Mouse (Mus musculus): ENCODE measurements at regions not wholly inside any gene's neighbourhood (a gene's known extent, or its start where the extent isn't known, plus 50 kb on each side); places are given as distances from the start of the nearest gene placed in this dataset.
A peak's percentile ranks its signal among the peaks of the same experiment; 100 is the strongest.

DNA sequence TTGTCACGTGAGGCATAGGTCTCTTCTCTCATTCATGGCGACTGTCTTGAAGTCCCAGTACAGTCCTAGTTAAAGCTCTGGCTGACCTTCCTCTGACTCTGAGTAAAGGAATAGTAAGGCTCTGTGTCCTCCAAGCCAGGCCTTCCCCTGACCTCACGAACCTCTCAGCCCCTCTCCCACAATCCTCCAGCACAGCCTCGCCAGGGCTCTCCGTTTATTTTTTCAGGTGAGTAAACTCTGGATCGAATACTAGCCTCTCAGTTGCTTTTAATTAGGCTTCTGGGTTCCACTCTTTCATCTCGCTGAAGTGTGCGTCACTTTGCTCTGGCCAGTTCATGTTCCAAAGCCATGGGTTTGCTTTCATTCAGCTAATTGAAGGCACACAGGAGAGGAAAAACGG, 133.8 kb downstream of the Mylk4 start:
- ATAC-seq (ENCODE audit: low read depth) (no peak), DNase-seq (ENCODE audit: low spot score) (peak; percentile 23)
- Histone ChIP-seq H3K4me2 (ENCODE audit: low read depth, low read length) (no peak overlapping the region), H3K9me3 (ENCODE audit: control insufficient read depth, low read length) (no peaks in the 10 kb centered on the region), H3K36me3 (ENCODE audit: control insufficient read depth, insufficient read depth, low read length) (no peaks in the 10 kb centered on the region), H3K4me1 (ENCODE audit: control insufficient read depth, insufficient read depth, low read length) (no peaks in the 10 kb centered on the region), H3K9ac (ENCODE audit: low read depth, low read length) (no peak overlapping the region), H3K27me3 (replicated peaks; ENCODE audit: control insufficient read depth, insufficient read depth, low read length) (no peaks in the 10 kb centered on the region), H3K27ac (replicated peaks; ENCODE audit: low read depth, low read length) (no peak overlapping the region), H3K4me3 (ENCODE audit: low read depth, low read length) (no peak overlapping the region)
- WGBS: 24% methylated on average over 9 of the region's 9 CpGs

DNA sequence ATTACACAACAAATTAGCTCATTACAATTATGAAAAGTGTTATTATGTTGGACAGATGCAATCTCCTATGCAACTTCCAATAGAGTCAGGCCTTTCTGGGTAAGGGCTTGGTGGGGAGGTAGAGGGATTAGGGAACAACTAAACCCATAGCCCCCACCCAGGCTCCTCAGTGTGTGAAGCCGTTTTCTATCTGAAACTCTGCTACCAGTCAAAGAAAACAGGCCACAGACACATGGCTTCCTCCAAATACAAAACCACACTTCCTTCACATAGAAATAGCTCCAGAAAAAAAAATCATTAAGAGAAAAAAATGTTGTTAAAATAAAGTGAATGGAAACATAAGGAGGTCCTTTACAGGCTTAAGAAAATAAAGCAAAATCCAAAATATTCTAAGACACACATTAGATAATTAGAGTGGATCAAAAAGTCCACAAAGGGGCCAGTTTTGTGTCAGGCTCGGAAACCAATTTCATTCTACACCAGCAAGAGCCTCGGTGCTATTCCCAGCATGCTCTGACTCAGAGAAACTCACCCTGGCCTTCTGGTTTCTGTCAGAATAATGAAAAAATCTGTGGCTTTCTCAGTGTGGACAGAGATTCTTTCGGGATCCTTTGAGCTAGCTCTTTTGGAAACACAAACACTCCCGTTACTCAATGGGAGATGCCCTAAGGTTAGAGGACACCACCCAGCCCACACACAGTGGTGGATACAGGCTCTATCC, 140.6 kb downstream of the Mylk4 start:
- Histone ChIP-seq H3K4me3 (ENCODE audit: low read depth, low read length) (no peak overlapping the region), H3K4me1 (ENCODE audit: control insufficient read depth, insufficient read depth, low read length) (no peaks in the 10 kb centered on the region), H3K9me3 (ENCODE audit: control insufficient read depth, low read length) (no peaks in the 10 kb centered on the region), H3K36me3 (ENCODE audit: control insufficient read depth, insufficient read depth, low read length) (no peaks in the 10 kb centered on the region), H3K9ac (ENCODE audit: low read depth, low read length) (no peak overlapping the region), H3K4me2 (ENCODE audit: low read depth, low read length) (no peak overlapping the region), H3K27me3 (replicated peaks; ENCODE audit: control insufficient read depth, insufficient read depth, low read length) (no peaks in the 10 kb centered on the region), H3K27ac (replicated peaks; ENCODE audit: low read depth, low read length) (0 out of 2 replicates have a peak overlapping the region, but pooled peaks have one; percentile 22)
- WGBS: 26% methylated on average over 5 of the region's 5 CpGs
- DNase-seq (ENCODE audit: low spot score) (peak; percentile 73), ATAC-seq (ENCODE audit: low read depth) (peak; percentile 55)

DNA sequence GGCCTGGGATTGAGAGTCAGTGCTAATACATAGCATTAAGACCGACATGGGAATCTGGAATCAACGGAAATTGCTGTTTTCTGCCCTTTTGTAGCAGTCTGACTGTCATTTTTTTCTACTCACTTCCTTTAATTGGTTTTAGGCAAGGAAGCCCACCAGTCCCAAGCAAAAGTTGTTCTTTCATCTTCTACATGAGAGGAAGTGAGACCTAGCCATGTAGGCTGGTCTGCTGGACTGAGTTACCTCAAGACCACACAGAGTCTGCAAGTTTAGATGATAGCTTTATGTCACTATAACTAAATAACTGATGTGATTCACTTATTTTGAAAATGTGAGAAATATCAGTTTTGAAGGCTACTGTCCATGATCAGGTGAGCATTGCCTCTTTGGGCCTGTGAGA, 142.8 kb downstream of the Mylk4 start:
- ATAC-seq (ENCODE audit: low read depth): no peak
- WGBS: 80% methylated on average over 2 of the region's 2 CpGs
- H3K9me3 ChIP-seq (ENCODE audit: control insufficient read depth, low read length): no peaks in the 10 kb centered on the region
- H3K27ac ChIP-seq (replicated peaks; ENCODE audit: low read depth, low read length): no peak overlapping the region
- no peak overlapping the region for H3K9ac ChIP-seq (ENCODE audit: low read depth, low read length)
- no peak for DNase-seq (ENCODE audit: low spot score)
- no peaks in the 10 kb centered on the region for H3K36me3 ChIP-seq (ENCODE audit: control insufficient read depth, insufficient read depth, low read length)
- H3K27me3 ChIP-seq (replicated peaks; ENCODE audit: control insufficient read depth, insufficient read depth, low read length): no peaks in the 10 kb centered on the region
- H3K4me3 ChIP-seq (ENCODE audit: low read depth, low read length): no peak overlapping the region
- H3K4me1 ChIP-seq (ENCODE audit: control insufficient read depth, insufficient read depth, low read length): no peaks in the 10 kb centered on the region
- H3K4me2 ChIP-seq (ENCODE audit: low read depth, low read length): no peak overlapping the region

DNA sequence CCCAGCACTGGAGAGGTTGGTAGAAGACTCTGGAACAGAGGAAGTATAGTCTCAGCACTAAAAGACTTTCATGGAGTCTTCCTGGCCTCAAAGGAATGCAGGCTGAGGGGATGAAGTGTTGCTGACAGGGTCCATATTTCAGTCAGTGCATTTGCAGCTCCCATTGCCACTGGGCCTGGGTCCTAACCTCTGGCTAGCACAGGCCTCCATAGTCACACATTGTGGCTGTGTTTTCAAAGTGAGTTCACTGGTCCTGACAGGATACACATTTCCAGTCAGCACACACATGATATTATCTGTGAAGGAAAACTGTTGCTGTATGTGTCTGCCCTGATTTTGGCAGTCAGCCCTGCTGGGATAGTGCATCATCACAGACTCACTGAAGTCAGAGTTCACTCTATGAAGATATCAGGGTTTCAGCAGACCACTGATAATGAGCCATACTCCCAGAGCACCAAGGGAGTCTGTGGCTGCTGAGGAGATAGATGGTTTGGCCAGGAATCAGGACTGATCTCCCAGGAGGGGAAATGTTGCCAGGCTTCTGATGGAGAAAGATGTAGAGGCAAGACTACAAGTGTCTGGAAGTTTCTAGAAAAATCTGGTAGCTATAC, 153.5 kb downstream of the Mylk4 start:
- Histone ChIP-seq H3K27ac (replicated peaks; ENCODE audit: low read depth, low read length) (no peak overlapping the region; the same call in 1 of the 2 replicates), H3K9me3 (ENCODE audit: control insufficient read depth, low read length) (no peaks in the 10 kb centered on the region), H3K9ac (ENCODE audit: low read depth, low read length) (no peak overlapping the region), H3K4me1 (ENCODE audit: control insufficient read depth, insufficient read depth, low read length) (no peaks in the 10 kb centered on the region; the same call in 1 of the 2 replicates), H3K4me2 (ENCODE audit: low read depth, low read length) (no peak overlapping the region), H3K4me3 (ENCODE audit: low read depth, low read length) (no peak overlapping the region), H3K36me3 (ENCODE audit: control insufficient read depth, insufficient read depth, low read length) (no peaks in the 10 kb centered on the region), H3K27me3 (replicated peaks; ENCODE audit: control insufficient read depth, insufficient read depth, low read length) (no peaks in the 10 kb centered on the region)
- peak; percentile 27 for DNase-seq (ENCODE audit: low spot score)
- no peak for ATAC-seq (ENCODE audit: low read depth)

DNA sequence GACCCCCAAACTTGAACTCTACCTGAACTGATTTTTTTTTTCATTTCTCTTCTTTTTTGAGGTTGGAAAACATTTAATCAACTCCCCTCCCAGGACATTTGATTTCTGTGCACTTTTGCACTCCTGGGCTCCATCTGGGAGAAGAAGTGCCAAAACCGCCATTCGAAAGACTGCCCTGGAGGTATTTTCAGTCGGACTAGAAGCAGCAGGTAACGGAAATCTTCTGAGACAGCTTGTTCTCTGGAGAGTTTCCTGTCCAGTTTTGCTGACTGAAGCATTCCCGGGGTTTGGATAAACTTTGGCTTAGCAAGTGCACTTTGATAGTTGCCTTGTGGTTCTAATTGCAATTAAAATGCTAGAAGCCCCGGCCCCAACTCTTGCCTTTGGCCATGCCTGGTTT, 169.8 kb downstream of the Mylk4 start:
- Histone ChIP-seq H3K4me3 (ENCODE audit: low read depth, low read length) (no peak overlapping the region), H3K36me3 (ENCODE audit: control insufficient read depth, insufficient read depth, low read length) (no peaks in the 10 kb centered on the region), H3K4me1 (ENCODE audit: control insufficient read depth, insufficient read depth, low read length) (peaks cover 35% of the 10 kb centered on the region), H3K9ac (ENCODE audit: low read depth, low read length) (no peak overlapping the region), H3K4me2 (ENCODE audit: low read depth, low read length) (no peak overlapping the region), H3K9me3 (ENCODE audit: control insufficient read depth, low read length) (no peaks in the 10 kb centered on the region), H3K27ac (replicated peaks; ENCODE audit: low read depth, low read length) (no peak overlapping the region), H3K27me3 (replicated peaks; ENCODE audit: control insufficient read depth, insufficient read depth, low read length) (no peaks in the 10 kb centered on the region)
- ATAC-seq (ENCODE audit: low read depth) (no peak), DNase-seq (ENCODE audit: low spot score) (peak; percentile 61)
- WGBS: 12% methylated on average over 6 of the region's 6 CpGs

DNA sequence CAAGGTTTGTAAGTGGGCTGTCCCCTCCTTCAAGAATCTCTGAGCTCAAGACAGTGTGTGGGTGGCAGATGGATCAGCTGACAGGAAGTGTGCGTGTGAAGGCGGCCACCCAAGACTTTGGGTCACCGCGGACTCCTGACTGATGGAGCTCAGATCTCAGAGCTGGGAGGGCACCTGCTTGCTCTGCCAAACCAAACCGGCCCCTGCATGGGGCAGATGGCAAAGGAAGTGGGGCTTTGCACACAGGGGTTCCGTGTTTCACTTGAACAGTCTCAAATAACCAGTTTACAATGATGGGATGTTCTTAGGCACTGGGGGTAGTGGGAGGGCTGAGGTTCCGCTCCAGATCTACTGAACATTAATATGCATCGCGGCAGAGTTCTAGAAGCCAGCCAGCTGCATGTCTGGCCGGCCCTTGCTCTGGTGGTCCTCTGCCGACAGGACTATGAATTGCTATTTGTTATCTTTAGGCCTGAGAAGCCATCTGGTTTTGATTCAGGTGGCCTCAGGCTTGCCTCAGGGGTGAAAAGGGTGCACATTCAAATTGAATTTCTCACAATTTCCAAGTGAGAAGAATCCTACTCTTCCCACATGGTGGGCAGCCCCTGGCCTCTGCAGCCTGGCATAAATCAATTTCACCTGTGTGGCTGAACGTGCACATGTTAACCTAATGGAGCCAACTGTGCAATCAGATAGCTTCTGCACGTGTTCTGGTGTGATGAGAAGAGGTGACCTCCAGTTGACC, 172.0 kb downstream of the Mylk4 start:
- no peak overlapping the region for H3K4me3 ChIP-seq (ENCODE audit: low read depth, low read length)
- H3K27me3 ChIP-seq (replicated peaks; ENCODE audit: control insufficient read depth, insufficient read depth, low read length): no peaks in the 10 kb centered on the region
- no peak overlapping the region for H3K27ac ChIP-seq (replicated peaks; ENCODE audit: low read depth, low read length)
- no peaks in the 10 kb centered on the region for H3K9me3 ChIP-seq (ENCODE audit: control insufficient read depth, low read length)
- peak overlapping the region; percentile 21; the same call in 1 of the 2 replicates for H3K4me2 ChIP-seq (ENCODE audit: low read depth, low read length)
- peak; percentile 62 for ATAC-seq (ENCODE audit: low read depth)
- DNase-seq (ENCODE audit: low spot score): peak; percentile 61
- H3K4me1 ChIP-seq (ENCODE audit: control insufficient read depth, insufficient read depth, low read length): peaks cover 35% of the 10 kb centered on the region
- 21% methylated on average over 13 of the region's 13 CpGs for WGBS
- no peaks in the 10 kb centered on the region for H3K36me3 ChIP-seq (ENCODE audit: control insufficient read depth, insufficient read depth, low read length)
- H3K9ac ChIP-seq (ENCODE audit: low read depth, low read length): no peak overlapping the region

DNA sequence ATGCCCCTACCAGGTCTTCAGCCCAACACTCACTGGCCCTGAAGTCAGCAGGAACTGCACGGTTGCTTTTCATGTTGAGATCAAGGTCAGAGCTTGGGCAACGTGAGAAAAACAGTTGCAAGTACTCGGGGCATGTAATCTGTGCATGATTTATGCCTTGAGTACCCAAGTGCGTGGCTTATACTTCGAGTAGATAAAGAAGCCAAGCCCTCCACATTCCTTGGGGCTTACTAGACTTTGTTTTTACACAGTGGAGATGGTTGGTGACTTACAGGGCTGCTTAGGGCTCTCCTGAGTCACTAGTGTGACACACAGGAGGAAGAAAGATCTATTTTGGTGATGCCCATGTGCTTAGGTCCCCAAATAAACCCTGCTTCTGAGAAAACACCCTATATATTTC, 172.8 kb downstream of the Mylk4 start:
- 43% methylated on average over 5 of the region's 5 CpGs for WGBS
- H3K27me3 ChIP-seq (replicated peaks; ENCODE audit: control insufficient read depth, insufficient read depth, low read length): no peaks in the 10 kb centered on the region
- H3K4me1 ChIP-seq (ENCODE audit: control insufficient read depth, insufficient read depth, low read length): peaks cover 29% of the 10 kb centered on the region
- H3K36me3 ChIP-seq (ENCODE audit: control insufficient read depth, insufficient read depth, low read length): no peaks in the 10 kb centered on the region
- H3K4me2 ChIP-seq (ENCODE audit: low read depth, low read length): no peak overlapping the region
- H3K27ac ChIP-seq (replicated peaks; ENCODE audit: low read depth, low read length): no peak overlapping the region
- H3K9ac ChIP-seq (ENCODE audit: low read depth, low read length): no peak overlapping the region
- DNase-seq (ENCODE audit: low spot score) (no peak), ATAC-seq (ENCODE audit: low read depth) (no peak)
- no peaks in the 10 kb centered on the region for H3K9me3 ChIP-seq (ENCODE audit: control insufficient read depth, low read length)
- no peak overlapping the region for H3K4me3 ChIP-seq (ENCODE audit: low read depth, low read length)

DNA sequence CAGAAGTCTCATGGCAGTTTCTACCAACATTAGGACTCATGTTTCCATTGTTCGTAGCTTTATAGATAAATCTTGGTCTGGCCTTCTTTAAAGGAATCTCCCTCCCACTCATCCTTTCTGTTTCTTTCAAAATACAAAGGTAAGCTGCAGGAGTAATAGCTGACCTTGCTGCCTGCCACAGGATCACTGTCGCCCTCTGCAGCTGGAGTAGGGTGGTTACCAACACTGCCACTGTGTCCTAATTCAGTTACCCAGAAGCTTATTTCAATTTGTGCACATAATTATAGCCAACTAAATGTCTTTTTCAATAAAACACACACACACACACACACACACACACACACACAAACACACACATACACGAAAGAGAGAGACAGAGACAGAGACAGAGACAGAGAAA, 175.3 kb downstream of the Mylk4 start:
- DNase-seq (ENCODE audit: low spot score): no peak
- 79% methylated on average over 3 of the region's 3 CpGs for WGBS

More for the DNA sequence above, 175.3 kb downstream of the Mylk4 start:
- Histone ChIP-seq H3K36me3 (ENCODE audit: control insufficient read depth, insufficient read depth, low read length) (no peaks in the 10 kb centered on the region), H3K9ac (ENCODE audit: low read depth, low read length) (no peak overlapping the region), H3K27ac (replicated peaks; ENCODE audit: low read depth, low read length) (no peak overlapping the region), H3K4me3 (ENCODE audit: low read depth, low read length) (no peak overlapping the region), H3K4me2 (ENCODE audit: low read depth, low read length) (no peak overlapping the region), H3K27me3 (replicated peaks; ENCODE audit: control insufficient read depth, insufficient read depth, low read length) (no peaks in the 10 kb centered on the region), H3K4me1 (ENCODE audit: control insufficient read depth, insufficient read depth, low read length) (peaks cover 10% of the 10 kb centered on the region; the same call in 1 of the 2 replicates), H3K9me3 (ENCODE audit: control insufficient read depth, low read length) (no peaks in the 10 kb centered on the region)
- no peak for ATAC-seq (ENCODE audit: low read depth)
